Mouse (Mus musculus) heart, postnatal 36 days (tissue): ENCODE results near the gene Mbnl2. TPM values are rescaled to one million over a fixed set of nuclear protein-coding genes. Genes with fewer than 3 reads are reported as not detected.

Source experiments
- DNase-seq, 2 experiments: peaks; one replicate each; pipeline ENCODE4 v3.0.0; 2021 to 2022
- intact Hi-C: fragments of 180-260 bp; cut with DNase I; formaldehyde crosslinking; loops from one replicate; pipeline ENCODE4 v1.15.1; 2025
- total RNA-seq, 2 experiments: library from RNA; stranded (reverse); gene quantifications; 2 replicates each; pipeline ENCODE4 v1.2.3; 2021

Mbnl2 gene
- total RNA-seq, 2 experiments from 2014 or later = 248 to 254 TPM

- intact Hi-C loops = no loop called here
- no peak for DNase-seq
These were observed 43.7 kb downstream of the Mbnl2 start for GRCm38 (mm10) chr14:120318974-120319731.

- no peak for DNase-seq
- intact Hi-C loops = no loop called here
These were observed 46.6 kb downstream of the Mbnl2 start for GRCm38 (mm10) chr14:120322041-120322440.

- DNase-seq = no peak
These were observed 47.6 kb downstream of the Mbnl2 start for GRCm38 (mm10) chr14:120323111-120323510.

GRCm38 (mm10) chr14:120324061-120324791 is 48.8 kb downstream of the Mbnl2 start:
- no peak for DNase-seq
- intact Hi-C loops = no loop called here

More at GRCm38 (mm10) chr14:120323111-120323510, 47.6 kb downstream of the Mbnl2 start:
- intact Hi-C loops = no loop called here

- DNase-seq = no peak
- intact Hi-C loops = no loop called here
These were observed 49.5 kb downstream of the Mbnl2 start for GRCm38 (mm10) chr14:120324883-120325480.

- intact Hi-C loops = no loop called here
- DNase-seq = no peak
These were observed 50.2 kb downstream of the Mbnl2 start for GRCm38 (mm10) chr14:120325673-120326072.

- intact Hi-C loops = no loop called here
- no peak for DNase-seq
These were observed 55.0 kb downstream of the Mbnl2 start for GRCm38 (mm10) chr14:120330454-120330853.

- DNase-seq = no peak
- intact Hi-C loops = no loop called here
These were observed 55.5 kb downstream of the Mbnl2 start for GRCm38 (mm10) chr14:120330881-120331514.

GRCm38 (mm10) chr14:120333465-120334243 is 58.2 kb downstream of the Mbnl2 start:
- intact Hi-C loops = no loop called here
- DNase-seq = no peak

GRCm38 (mm10) chr14:120335366-120335765 is 59.9 kb downstream of the Mbnl2 start:
- DNase-seq = no peak
- intact Hi-C loops = loop anchor here (5.0 kb wide), 1 partner anchor 58 kb away; the partner anchor contains the start of gene Mbnl2

GRCm38 (mm10) chr14:120335871-120336270 is 60.4 kb downstream of the Mbnl2 start:
- intact Hi-C loops = loop anchor here (1.0 to 5.0 kb wide), 2 partner anchors 51 to 59 kb away; partner anchors contain the start of gene Mbnl2
- DNase-seq = no peak

- peak; percentile 65 to 76 for DNase-seq
- intact Hi-C loops = loop anchor here (1.0 to 5.0 kb wide), 2 partner anchors 51 to 59 kb away; partner anchors contain the start of gene Mbnl2
These were observed 60.9 kb downstream of the Mbnl2 start for GRCm38 (mm10) chr14:120336380-120336779.

GRCm38 (mm10) chr14:120336841-120337240 is 61.4 kb downstream of the Mbnl2 start:
- no peak for DNase-seq
- intact Hi-C loops = loop anchor here (1.0 to 5.0 kb wide), 2 partner anchors 50 to 60 kb away; partner anchors contain the start of gene Mbnl2

- no peak for DNase-seq
- intact Hi-C loops = loop anchor here (2.0 to 5.0 kb wide), 2 partner anchors 43 to 61 kb away; partner anchors contain the start of gene Mbnl2
These were observed 62.4 kb downstream of the Mbnl2 start for GRCm38 (mm10) chr14:120337731-120338462.

GRCm38 (mm10) chr14:120338706-120339105 is 63.2 kb downstream of the Mbnl2 start:
- intact Hi-C loops = loop anchor here (2.0 to 5.0 kb wide), 2 partner anchors 44 to 61 kb away; partner anchors contain the start of gene Mbnl2

GRCm38 (mm10) chr14:120341912-120342311 is 66.4 kb downstream of the Mbnl2 start:
- intact Hi-C loops = no loop called here
- DNase-seq = no peak

More at GRCm38 (mm10) chr14:120338706-120339105, 63.2 kb downstream of the Mbnl2 start:
- no peak for DNase-seq

GRCm38 (mm10) chr14:120342321-120342720 is 66.9 kb downstream of the Mbnl2 start:
- no peak for DNase-seq

GRCm38 (mm10) chr14:120344641-120345040 is 69.2 kb downstream of the Mbnl2 start:
- intact Hi-C loops = loop anchor here (5.0 kb wide), 1 partner anchor 207 kb away; no protein-coding TSS in a partner anchor
- DNase-seq = no peak

More at GRCm38 (mm10) chr14:120342321-120342720, 66.9 kb downstream of the Mbnl2 start:
- intact Hi-C loops = no loop called here
